Mouse (Mus musculus): Measurements from ENCODE around the gene Cep152. TPM values are rescaled to one million over a fixed set of nuclear protein-coding genes. Genes with fewer than 3 reads are reported as not detected.

The Cep152 gene
- polyA plus RNA-seq, 1 experiment from 2014 or later, result 3.4 TPM

DNA sequence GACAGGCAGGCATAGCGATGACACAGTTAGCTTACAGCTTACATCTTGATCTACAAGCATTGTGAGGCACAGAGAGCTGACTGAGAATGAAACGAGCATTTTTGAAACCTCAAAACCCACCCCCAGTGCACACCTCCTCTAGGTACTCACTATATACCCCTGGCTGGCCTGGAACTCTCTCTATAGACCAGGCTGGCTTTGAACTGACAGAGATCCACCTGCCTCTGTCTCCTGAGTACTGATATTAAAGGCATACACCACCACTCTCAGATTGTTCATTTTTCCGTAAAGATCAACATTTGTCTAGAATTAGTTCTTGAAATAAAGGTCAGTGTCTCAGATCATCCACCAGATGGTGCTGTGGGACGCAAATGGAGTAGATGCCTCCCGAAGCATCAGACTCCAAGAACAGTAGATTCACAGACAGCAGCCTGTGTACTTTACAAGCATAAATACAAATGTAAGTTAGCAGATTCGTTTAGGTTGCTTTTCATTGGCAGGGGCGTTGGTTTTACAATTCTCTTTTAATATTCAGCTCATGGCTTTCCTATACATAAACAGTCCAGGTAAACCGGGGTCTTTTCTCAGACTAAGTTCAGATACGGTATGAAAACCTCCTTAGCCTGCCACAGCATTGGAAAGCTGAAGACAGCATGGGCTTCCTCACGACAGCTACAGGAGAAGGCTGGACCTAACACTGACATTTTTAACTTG is 35.1 kb upstream of the Cep152 start:
- Histone ChIP-seq H3K4me2 (peak overlapping the region; percentile 48), H3K9me3 (no peaks in the 10 kb centered on the region), H3K27me3 (peaks cover 6% of the 10 kb centered on the region; the same call in 1 of the 2 replicates), H3K36me3 (no peaks in the 10 kb centered on the region), H3K4me3 (peak overlapping the region; percentile 23), H3K9ac (peak overlapping the region; percentile 35; the same call in 1 of the 2 replicates), H3K27ac (no peak overlapping the region), H3K4me1 (replicated peaks) (peaks cover 16% of the 10 kb centered on the region)
- peak; percentile 74 for ATAC-seq (ENCODE audit: low FRiP score)
- 18% methylated on average over 10 of the region's 10 CpGs for WGBS

GRCm38 (mm10) chr2:125655391-125655790 is 30.5 kb upstream of the Cep152 start:
- Histone ChIP-seq H3K9me3 (no peaks in the 10 kb centered on the region), H3K36me3 (no peaks in the 10 kb centered on the region), H3K27ac (no peak overlapping the region), H3K4me2 (no peak overlapping the region), H3K9ac (no peak overlapping the region), H3K4me3 (no peak overlapping the region), H3K27me3 (no peaks in the 10 kb centered on the region), H3K4me1 (replicated peaks) (peaks cover under 1% of the 10 kb centered on the region; the same call in 1 of the 2 replicates)
- WGBS, result 91% methylated on average over 9 of the region's 9 CpGs
- ATAC-seq (ENCODE audit: low FRiP score), result no peak

DNA sequence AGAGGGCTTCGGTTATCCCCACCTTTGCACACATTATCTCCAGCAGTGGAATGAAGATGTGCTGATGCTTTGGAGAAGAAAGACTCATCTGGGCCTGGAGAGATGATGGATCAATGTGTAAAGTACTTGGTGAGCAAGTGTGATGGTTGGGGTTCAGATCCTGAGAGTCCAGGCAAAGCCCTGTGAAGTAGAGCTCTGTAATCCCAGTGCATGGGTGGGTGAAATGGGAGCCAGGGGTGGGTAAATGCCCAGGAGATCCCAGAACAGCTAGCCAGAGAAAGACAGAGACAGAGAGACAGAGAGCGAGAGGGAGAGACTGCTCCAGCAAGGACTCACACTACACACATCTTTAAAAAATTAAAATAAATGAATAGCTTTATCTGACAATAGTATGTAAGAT is 28.4 kb upstream of the Cep152 start:
- Histone ChIP-seq H3K27me3 (no peaks in the 10 kb centered on the region), H3K27ac (no peak overlapping the region), H3K4me1 (replicated peaks) (no peaks in the 10 kb centered on the region), H3K9ac (no peak overlapping the region), H3K4me2 (no peak overlapping the region), H3K36me3 (no peaks in the 10 kb centered on the region), H3K9me3 (no peaks in the 10 kb centered on the region), H3K4me3 (no peak overlapping the region)
- ATAC-seq (ENCODE audit: low FRiP score), result no peak
- WGBS, result 95% methylated on average over 2 of the region's 2 CpGs

DNA sequence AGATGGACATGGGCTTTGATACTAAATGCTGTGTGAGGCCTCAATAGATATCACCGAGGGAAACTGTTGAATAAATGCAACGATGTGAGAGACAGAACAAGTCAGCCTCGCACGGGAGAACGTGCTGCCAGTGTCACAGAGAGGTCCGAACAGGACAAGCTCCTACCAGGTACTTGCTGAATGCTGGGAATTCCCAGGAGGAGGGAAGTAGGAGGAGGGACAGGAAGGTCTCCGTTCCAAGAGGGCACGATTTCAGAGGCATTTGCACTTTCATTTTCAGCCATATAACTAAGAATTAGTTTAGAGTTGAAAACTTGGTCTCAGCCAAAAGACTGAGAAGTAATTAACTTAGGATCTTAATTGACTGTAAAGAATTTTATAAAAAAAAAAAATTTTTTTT is 26.6 kb upstream of the Cep152 start:
- no peaks in the 10 kb centered on the region for H3K4me1 ChIP-seq (replicated peaks)
- no peak for ATAC-seq (ENCODE audit: low FRiP score)
- no peak overlapping the region for H3K27ac ChIP-seq
- no peak overlapping the region for H3K4me2 ChIP-seq
- H3K9ac ChIP-seq, result no peak overlapping the region
- WGBS, result 57% methylated on average over 8 of the region's 8 CpGs
- H3K27me3 ChIP-seq, result no peaks in the 10 kb centered on the region
- no peak overlapping the region for H3K4me3 ChIP-seq
- H3K9me3 ChIP-seq, result no peaks in the 10 kb centered on the region
- no peaks in the 10 kb centered on the region for H3K36me3 ChIP-seq

DNA sequence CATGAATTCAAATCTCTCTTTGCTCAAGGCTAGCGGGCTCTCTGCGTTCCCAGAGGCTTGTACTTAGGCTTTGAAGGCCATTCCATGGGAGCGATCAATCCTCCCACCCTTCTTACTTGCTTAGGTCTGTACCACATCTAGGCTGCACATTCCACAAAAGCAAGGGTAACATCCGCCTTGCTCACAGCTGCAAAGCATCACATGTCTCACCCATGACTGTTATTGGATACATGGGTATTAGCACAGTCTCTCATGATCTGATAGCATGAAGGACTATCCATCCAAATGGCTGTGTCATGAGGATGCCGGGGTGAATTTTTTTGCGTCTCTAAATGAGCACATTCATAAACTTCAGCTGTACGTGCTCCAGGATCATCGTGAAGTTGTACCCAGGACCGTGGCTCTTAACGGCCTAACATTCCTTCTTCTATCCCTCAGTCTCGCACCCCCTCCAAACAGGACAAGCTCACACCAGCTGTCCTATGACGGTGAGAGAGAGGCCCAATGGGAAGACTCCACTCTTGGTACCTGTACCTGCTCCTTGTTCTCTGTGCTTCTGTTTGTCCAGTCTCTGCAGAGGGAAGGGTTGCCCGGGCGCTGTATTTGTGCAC is 25.9 kb upstream of the Cep152 start:
- Histone ChIP-seq H3K4me1 (replicated peaks) (no peaks in the 10 kb centered on the region), H3K9ac (no peak overlapping the region), H3K9me3 (no peaks in the 10 kb centered on the region), H3K27me3 (no peaks in the 10 kb centered on the region), H3K4me3 (no peak overlapping the region), H3K4me2 (no peak overlapping the region), H3K27ac (no peak overlapping the region), H3K36me3 (no peaks in the 10 kb centered on the region)
- 94% methylated on average over 14 of the region's 14 CpGs for WGBS
- ATAC-seq (ENCODE audit: low FRiP score), result no peak

GRCm38 (mm10) chr2:125650038-125650437 is 25.1 kb upstream of the Cep152 start:
- no peak overlapping the region for H3K27ac ChIP-seq
- 90% methylated on average over 5 of the region's 5 CpGs for WGBS
- H3K4me2 ChIP-seq, result no peak overlapping the region
- no peak overlapping the region for H3K9ac ChIP-seq
- no peak overlapping the region for H3K4me3 ChIP-seq
- no peaks in the 10 kb centered on the region for H3K27me3 ChIP-seq
- 0 out of 2 replicates have a peak, but pooled peaks cover 4% of the 10 kb centered on the region for H3K4me1 ChIP-seq (replicated peaks)
- ATAC-seq (ENCODE audit: low FRiP score), result no peak
- H3K36me3 ChIP-seq, result no peaks in the 10 kb centered on the region
- no peaks in the 10 kb centered on the region for H3K9me3 ChIP-seq

- Histone ChIP-seq H3K4me2 (no peak overlapping the region), H3K9ac (no peak overlapping the region), H3K27ac (no peak overlapping the region), H3K4me3 (no peak overlapping the region), H3K36me3 (no peaks in the 10 kb centered on the region), H3K4me1 (replicated peaks) (0 out of 2 replicates have a peak, but pooled peaks cover 6% of the 10 kb centered on the region), H3K9me3 (no peaks in the 10 kb centered on the region), H3K27me3 (no peaks in the 10 kb centered on the region)
- 56% methylated on average over 6 of the region's 6 CpGs for WGBS
- ATAC-seq (ENCODE audit: low FRiP score), result no peak
Observed at GRCm38 (mm10) chr2:125644912-125645311, 20.0 kb upstream of the Cep152 start.

- Histone ChIP-seq H3K27me3 (no peaks in the 10 kb centered on the region), H3K4me3 (no peak overlapping the region), H3K36me3 (no peaks in the 10 kb centered on the region), H3K9me3 (no peaks in the 10 kb centered on the region), H3K27ac (no peak overlapping the region), H3K9ac (no peak overlapping the region), H3K4me2 (no peak overlapping the region), H3K4me1 (replicated peaks) (no peaks in the 10 kb centered on the region)
- WGBS, result 81% methylated on average over 7 of the region's 7 CpGs
- no peak for ATAC-seq (ENCODE audit: low FRiP score)
Observed at GRCm38 (mm10) chr2:125637331-125637730, 12.4 kb upstream of the Cep152 start.

GRCm38 (mm10) chr2:125630010-125630409 is 5.1 kb upstream of the Cep152 start:
- Histone ChIP-seq H3K4me3 (no peak overlapping the region), H3K4me2 (no peak overlapping the region), H3K9me3 (no peaks in the 10 kb centered on the region), H3K4me1 (replicated peaks) (0 out of 2 replicates have a peak, but pooled peaks cover 5% of the 10 kb centered on the region), H3K9ac (no peak overlapping the region), H3K27me3 (no peaks in the 10 kb centered on the region), H3K36me3 (no peaks in the 10 kb centered on the region), H3K27ac (no peak overlapping the region)
- WGBS, result 94% methylated on average over 2 of the region's 2 CpGs
- ATAC-seq (ENCODE audit: low FRiP score), result no peak

- Histone ChIP-seq H3K4me1 (replicated peaks) (peaks cover 17% of the 10 kb centered on the region), H3K4me3 (no peak overlapping the region), H3K9me3 (no peaks in the 10 kb centered on the region), H3K27ac (no peak overlapping the region), H3K27me3 (no peaks in the 10 kb centered on the region), H3K36me3 (no peaks in the 10 kb centered on the region), H3K4me2 (no peak overlapping the region), H3K9ac (no peak overlapping the region)
- ATAC-seq (ENCODE audit: low FRiP score), result no peak
- WGBS, result 91% methylated on average over 6 of the region's 6 CpGs
Observed at GRCm38 (mm10) chr2:125628487-125628886, 3.6 kb upstream of the Cep152 start.

DNA sequence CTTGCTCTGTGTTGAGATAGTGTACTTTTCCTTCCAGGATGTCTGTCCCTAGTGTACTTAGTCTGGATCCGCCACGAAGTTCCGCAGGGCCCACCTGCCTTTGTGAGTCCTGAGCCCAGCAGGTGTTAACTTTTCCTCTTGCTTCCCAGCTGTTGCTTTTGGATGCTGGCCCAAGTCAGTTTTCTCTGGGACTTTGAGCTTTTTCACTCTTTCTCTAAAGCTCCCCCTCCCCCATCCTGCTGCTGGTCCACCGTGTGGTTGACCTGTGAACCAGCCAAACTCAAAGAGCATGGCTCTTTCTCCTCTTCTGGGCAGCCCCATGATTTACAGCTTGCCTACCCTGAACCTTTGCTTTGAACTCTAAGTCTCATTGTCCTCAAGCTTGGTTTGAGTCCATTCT is 1.6 kb upstream of the Cep152 start:
- Histone ChIP-seq H3K4me3 (no peak overlapping the region), H3K4me1 (replicated peaks) (peaks cover 22% of the 10 kb centered on the region), H3K27me3 (no peaks in the 10 kb centered on the region), H3K9me3 (no peaks in the 10 kb centered on the region), H3K4me2 (no peak overlapping the region), H3K9ac (no peak overlapping the region), H3K27ac (no peak overlapping the region), H3K36me3 (no peaks in the 10 kb centered on the region)
- no peak for ATAC-seq (ENCODE audit: low FRiP score)
- WGBS, result 77% methylated on average over 4 of the region's 4 CpGs

DNA sequence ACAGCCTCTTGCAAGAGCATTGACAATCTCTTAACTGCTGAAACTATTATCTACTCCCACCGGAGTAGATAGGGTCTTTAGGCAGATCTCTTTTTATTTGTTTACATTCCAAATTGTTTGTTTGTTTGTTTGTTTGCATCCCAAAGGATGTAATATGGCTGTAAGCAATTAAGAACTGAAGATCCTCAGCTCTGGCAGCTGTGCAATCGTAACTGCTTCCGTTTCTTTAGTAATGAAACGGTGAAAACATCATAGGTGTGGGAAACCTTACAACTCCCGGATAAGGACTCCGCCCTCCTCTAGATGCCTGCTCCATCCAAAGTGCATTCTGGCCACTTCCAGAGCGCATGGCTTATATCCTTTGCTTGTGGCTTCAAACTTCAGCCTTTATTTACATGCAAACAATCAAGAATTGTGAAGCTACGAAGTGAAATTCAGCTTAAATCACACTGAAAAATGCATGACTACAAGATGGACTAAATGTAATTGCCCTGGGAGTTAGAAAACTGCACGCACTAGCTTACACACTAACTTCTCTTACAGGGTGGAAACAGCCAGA is 707 bp downstream of the Cep152 start:
- Histone ChIP-seq H3K4me2 (peak overlapping the region; percentile 64), H3K27ac (no peak overlapping the region), H3K4me3 (peak overlapping the region; percentile 78), H3K9ac (peak overlapping the region; percentile 84), H3K4me1 (replicated peaks) (peaks cover 27% of the 10 kb centered on the region), H3K27me3 (no peaks in the 10 kb centered on the region), H3K9me3 (no peaks in the 10 kb centered on the region), H3K36me3 (peaks cover 11% of the 10 kb centered on the region)
- ATAC-seq (ENCODE audit: low FRiP score), result no peak
- WGBS, result 20% methylated on average over 9 of the region's 9 CpGs

Data from hindbrain, embryonic 13.5 days (tissue).